Mouse (Mus musculus) E14TG2a.4 (cell line): ENCODE measurements around the gene Ssbp2.

ENCODE experiments used
- CTCF ChIP-seq: conservative IDR thresholded peaks from 2 replicates; pipeline ENCODE4 v1.5.1; 2014; ENCODE audit warnings: low read length
- NANOG ChIP-seq: IDR thresholded peaks from 2 replicates; pipeline ENCODE4 v1.6.1; 2014; ENCODE audit warnings: borderline replicate concordance, low read length, mixed read lengths
- POU5F1 ChIP-seq: IDR thresholded peaks from 2 replicates; pipeline ENCODE4 v1.6.1; 2014; ENCODE audit warnings: low read length, borderline replicate concordance

GRCm38 (mm10) chr13:91462893-91463481 lies 2.9 kb downstream of the Ssbp2 start:
- TF ChIP-seq CTCF, result no peak
- TF ChIP-seq POU5F1, result no peak
- no peak for TF ChIP-seq NANOG
